In genomic region chr17:56471136-56471535, GRCm38 (mm10) we compare ENCODE assay signal across 17 mouse cellular contexts. TPM values are rescaled to one million over a fixed set of nuclear protein-coding genes. Genes with fewer than 3 reads are reported as not detected.
DNase-seq lines count a peak whose midpoint lies in the region; ATAC-seq and TF ChIP-seq lines count a peak whose summit lies in the region.
"Had no signal": no experiment of that assay in that cellular context is flagged by ENCODE, and none has a peak within 500 bp of the region (broad histone marks: within the 10 kb centered on the region; RNA-seq: fewer than 3 reads in every experiment).

No protein-coding gene starts in this region.

- no peaks in the 10 kb centered on the region for H3K9me3 ChIP-seq in forebrain, embryonic 12.5 days
- H3K9me3 ChIP-seq in forebrain, postnatal 0 days (ENCODE audit: low read length): no peaks in the 10 kb centered on the region
- H3K9me3 ChIP-seq in limb, embryonic 13.5 days: no peaks in the 10 kb centered on the region
- no peaks in the 10 kb centered on the region for H3K9me3 ChIP-seq in limb, embryonic 10.5 days (replicated peaks)
- H3K9me3 ChIP-seq in forebrain, embryonic 15.5 days: no peaks in the 10 kb centered on the region
- no peaks in the 10 kb centered on the region for H3K9me3 ChIP-seq in neural tube, embryonic 14.5 days (ENCODE audit: control insufficient read depth, low read length)
- H3K9me3 ChIP-seq: heart, embryonic 15.5 days had no signal

- H3K9ac ChIP-seq in forebrain, embryonic 12.5 days: no peak overlapping the region
- H3K9ac ChIP-seq in forebrain, postnatal 0 days: no peak overlapping the region
- no peak overlapping the region for H3K9ac ChIP-seq in limb, embryonic 13.5 days
- no peak overlapping the region for H3K9ac ChIP-seq in forebrain, embryonic 15.5 days (replicated peaks)
- no peak overlapping the region for H3K9ac ChIP-seq in neural tube, embryonic 14.5 days (replicated peaks; ENCODE audit: low read depth, low read length)
- H3K9ac ChIP-seq: heart, embryonic 15.5 days had no signal

- peaks cover 91% of the 10 kb centered on the region for H3K4me1 ChIP-seq in forebrain, embryonic 12.5 days
- H3K4me1 ChIP-seq in forebrain, postnatal 0 days (ENCODE audit: insufficient read depth): peaks cover 32% of the 10 kb centered on the region
- peaks cover 90% of the 10 kb centered on the region for H3K4me1 ChIP-seq in limb, embryonic 13.5 days
- peaks cover 87% of the 10 kb centered on the region for H3K4me1 ChIP-seq in limb, embryonic 10.5 days
- H3K4me1 ChIP-seq in forebrain, embryonic 15.5 days: peaks cover 78% of the 10 kb centered on the region
- H3K4me1 ChIP-seq in neural tube, embryonic 14.5 days (ENCODE audit: control insufficient read depth, insufficient read depth, low read length): peaks cover 72% of the 10 kb centered on the region

- DNase-seq in forebrain, postnatal 0 days: no peak
- DNase-seq in limb, embryonic 10.5 days (ENCODE audit: low spot score): no peak
- DNase-seq in layer of hippocampus, adult 9-11 months: no peak
- DNase-seq: kidney, adult 8-10 months; lung, postnatal 36 days; thymus, postnatal 25 days had no signal

- H3K27ac ChIP-seq in forebrain, embryonic 12.5 days: peak overlapping the region; percentile 36; the same call in 1 of the 2 replicates
- no peak overlapping the region for H3K27ac ChIP-seq in forebrain, postnatal 0 days (ENCODE audit: low read depth, low read length)
- H3K27ac ChIP-seq in limb, embryonic 13.5 days: no peak overlapping the region
- H3K27ac ChIP-seq in limb, embryonic 10.5 days: no peak overlapping the region
- H3K27ac ChIP-seq in forebrain, embryonic 15.5 days (replicated peaks): peak overlapping the region; percentile 96
- no peak overlapping the region for H3K27ac ChIP-seq in neural tube, embryonic 14.5 days (ENCODE audit: low read depth, low read length)
- H3K27ac ChIP-seq: heart, embryonic 15.5 days; stomach, postnatal 0 days had no signal

- no peak overlapping the region for H3K4me3 ChIP-seq in forebrain, embryonic 12.5 days (replicated peaks)
- H3K4me3 ChIP-seq in forebrain, postnatal 0 days (ENCODE audit: low read depth, low read length): no peak overlapping the region
- H3K4me3 ChIP-seq in limb, embryonic 13.5 days: no peak overlapping the region
- no peak overlapping the region for H3K4me3 ChIP-seq in limb, embryonic 10.5 days
- H3K4me3 ChIP-seq in forebrain, embryonic 15.5 days: no peak overlapping the region
- no peak overlapping the region for H3K4me3 ChIP-seq in neural tube, embryonic 14.5 days (ENCODE audit: low read depth, low read length)
- H3K4me3 ChIP-seq: left cerebral cortex, adult 2 months had no signal

- WGBS in forebrain, embryonic 12.5 days: 67% methylated on average over 5 of the region's 5 CpGs
- WGBS in forebrain, postnatal 0 days: 56% methylated on average over 5 of the region's 5 CpGs
- WGBS in limb, embryonic 13.5 days: 76% methylated on average over 5 of the region's 5 CpGs
- 74% methylated on average over 5 of the region's 5 CpGs for WGBS in limb, embryonic 10.5 days
- 52% methylated on average over 5 of the region's 5 CpGs for WGBS in forebrain, embryonic 15.5 days
- 75% methylated on average over 5 of the region's 5 CpGs for WGBS in neural tube, embryonic 14.5 days

- ATAC-seq in forebrain, embryonic 12.5 days (ENCODE audit: low FRiP score): no peak
- ATAC-seq in forebrain, postnatal 0 days: no peak
- ATAC-seq in limb, embryonic 13.5 days (ENCODE audit: low FRiP score, low read depth): no peak
- ATAC-seq in forebrain, embryonic 15.5 days (replicated peaks): no peak
- no peak for ATAC-seq in neural tube, embryonic 14.5 days (ENCODE audit: low read depth)

- peak overlapping the region; percentile 29 for H3K4me2 ChIP-seq in forebrain, embryonic 12.5 days
- H3K4me2 ChIP-seq in forebrain, postnatal 0 days (ENCODE audit: low read depth): no peak overlapping the region
- peak overlapping the region; percentile 1; the same call in 1 of the 2 replicates for H3K4me2 ChIP-seq in limb, embryonic 13.5 days (replicated peaks)
- H3K4me2 ChIP-seq in forebrain, embryonic 15.5 days (replicated peaks): peak overlapping the region; percentile 45; the same call in 1 of the 2 replicates
- peak overlapping the region; percentile 16; the same call in 1 of the 2 replicates for H3K4me2 ChIP-seq in neural tube, embryonic 14.5 days (ENCODE audit: low read depth, low read length)

- H3K36me3 ChIP-seq in forebrain, embryonic 12.5 days (replicated peaks): peaks cover 12% of the 10 kb centered on the region
- H3K36me3 ChIP-seq in forebrain, postnatal 0 days (ENCODE audit: insufficient read depth): no peaks in the 10 kb centered on the region
- H3K36me3 ChIP-seq in limb, embryonic 13.5 days: 0 out of 2 replicates have a peak, but pooled peaks cover 6% of the 10 kb centered on the region
- peaks cover 15% of the 10 kb centered on the region for H3K36me3 ChIP-seq in limb, embryonic 10.5 days
- H3K36me3 ChIP-seq in forebrain, embryonic 15.5 days: no peaks in the 10 kb centered on the region
- no peaks in the 10 kb centered on the region for H3K36me3 ChIP-seq in neural tube, embryonic 14.5 days (ENCODE audit: control insufficient read depth, insufficient read depth, low read length)
- H3K36me3 ChIP-seq: heart, embryonic 15.5 days had no signal

- H3K27me3 ChIP-seq in forebrain, embryonic 12.5 days: peaks cover 17% of the 10 kb centered on the region; the same call in 1 of the 2 replicates
- H3K27me3 ChIP-seq in forebrain, postnatal 0 days (ENCODE audit: insufficient read depth, low read length): no peaks in the 10 kb centered on the region
- H3K27me3 ChIP-seq in limb, embryonic 13.5 days: peaks cover 53% of the 10 kb centered on the region
- H3K27me3 ChIP-seq in limb, embryonic 10.5 days (ENCODE audit: low read depth, poor library complexity, severe bottlenecking): peaks cover 55% of the 10 kb centered on the region
- H3K27me3 ChIP-seq in forebrain, embryonic 15.5 days: no peaks in the 10 kb centered on the region
- peaks cover 4% of the 10 kb centered on the region; the same call in 1 of the 2 replicates for H3K27me3 ChIP-seq in neural tube, embryonic 14.5 days (ENCODE audit: control insufficient read depth, insufficient read depth, low read length)

- TF ChIP-seq CTCF in forebrain, postnatal 0 days (IDR thresholded peaks at IDR 0.05; ENCODE audit: low read depth): no peak

RNA-seq across cellular contexts. Expression of gene Ptprs, which starts 5.1 kb away (rescaled TPM):
- polyA plus RNA-seq in forebrain, embryonic 12.5 days (2016; fragmentation: Nextera tagmentation; extraction: Ambion mirVana): 330 and 331 TPM in 2 replicates
- 568 and 711 TPM in 2 replicates for total RNA-seq in forebrain, postnatal 0 days (2014; rRNA removed)
- 196 and 250 TPM in 2 replicates for polyA plus RNA-seq in forebrain, postnatal 0 days (2015; fragmentation: Nextera tagmentation; extraction: Ambion mirVana)
- polyA plus RNA-seq in limb, embryonic 13.5 days (2015; fragmentation: Nextera tagmentation; extraction: Ambion mirVana): 100 and 106 TPM in 2 replicates
- polyA plus RNA-seq in limb, embryonic 10.5 days (2016; fragmentation: Nextera tagmentation; extraction: Ambion mirVana): 69.5 and 83.2 TPM in 2 replicates
- 375 and 409 TPM in 2 replicates for polyA plus RNA-seq in forebrain, embryonic 15.5 days (2015; fragmentation: Nextera tagmentation; extraction: Ambion mirVana)
- 255 and 266 TPM in 2 replicates for polyA plus RNA-seq in neural tube, embryonic 14.5 days (2014; fragmentation: Nextera tagmentation; extraction: Ambion mirVana)

RNA-seq across cellular contexts. Expression of gene Znrf4, which starts 41.1 kb away (rescaled TPM):
- not detected in 2 replicates for polyA plus RNA-seq in forebrain, embryonic 12.5 days (2016; fragmentation: Nextera tagmentation; extraction: Ambion mirVana)
- total RNA-seq in forebrain, postnatal 0 days (2014; rRNA removed): not detected in 2 replicates
- 0.13 and 0.16 TPM in 2 replicates for polyA plus RNA-seq in forebrain, postnatal 0 days (2015; fragmentation: Nextera tagmentation; extraction: Ambion mirVana)
- not detected in 2 replicates for polyA plus RNA-seq in limb, embryonic 13.5 days (2015; fragmentation: Nextera tagmentation; extraction: Ambion mirVana)
- not detected in 2 replicates for polyA plus RNA-seq in limb, embryonic 10.5 days (2016; fragmentation: Nextera tagmentation; extraction: Ambion mirVana)
- 0.14 and 0.36 TPM in 2 replicates for polyA plus RNA-seq in forebrain, embryonic 15.5 days (2015; fragmentation: Nextera tagmentation; extraction: Ambion mirVana)
- not detected in 2 replicates for polyA plus RNA-seq in neural tube, embryonic 14.5 days (2014; fragmentation: Nextera tagmentation; extraction: Ambion mirVana)
- total RNA-seq: granulocyte monocyte progenitor cell, adult 5-6 weeks; left cerebral cortex, adult 2 months had no signal
- polyA plus RNA-seq: embryonic facial prominence, embryonic 11.5 days; heart, embryonic 15.5 days; limb, embryonic 14.5 days; liver, embryonic 16.5 days; stomach, postnatal 0 days had no signal

Comparison
In these comparisons a context has a peak if more than half of its experiments do, and no peak if none do; other contexts are left out.
1. H3K27ac ChIP-seq: peak in forebrain, embryonic 12.5 days (single experiment) and forebrain, embryonic 15.5 days (single experiment); none in forebrain, postnatal 0 days (single experiment), limb, embryonic 13.5 days (single experiment), limb, embryonic 10.5 days (single experiment) and neural tube, embryonic 14.5 days (single experiment).